Mouse (Mus musculus): ENCODE data around the gene Casp7. TPM values are rescaled to one million over a fixed set of nuclear protein-coding genes. Genes with fewer than 3 reads are reported as not detected.

Gene Casp7
- polyA plus RNA-seq, 1 experiment from 2014 or later, result 16.2 TPM

- Histone ChIP-seq H3K9me3 (no peaks in the 10 kb centered on the region), H3K4me3 (no peak overlapping the region), H3K27ac (no peak overlapping the region), H3K4me1 (peaks cover 22% of the 10 kb centered on the region), H3K36me3 (replicated peaks) (no peaks in the 10 kb centered on the region), H3K27me3 (ENCODE audit: poor library complexity, severe bottlenecking) (no peaks in the 10 kb centered on the region; the same call in 1 of the 2 replicates)
- no peak for DNase-seq (ENCODE audit: extremely low spot score, low spot score)
- 91% methylated on average over 6 of the region's 6 CpGs for WGBS
These were observed 92.7 kb downstream of the Casp7 start for GRCm38 (mm10) chr19:56489601-56490000.

Other genes starting within 250 kb of the Casp7 start
- not detected in 2 replicates for gene Habp2, start 110.0 kb upstream of the Casp7 start, polyA plus RNA-seq (2016; fragmentation: Nextera tagmentation; extraction: Ambion mirVana)
- gene Nrap, start 7.1 kb upstream of the Casp7 start, polyA plus RNA-seq (2016; fragmentation: Nextera tagmentation; extraction: Ambion mirVana), result 0.10 and 0.15 TPM in 2 replicates
- gene Plekhs1, start 64.5 kb downstream of the Casp7 start, polyA plus RNA-seq (2016; fragmentation: Nextera tagmentation; extraction: Ambion mirVana), result 0.11 and 0.15 TPM in 2 replicates
- 19.5 and 20.3 TPM in 2 replicates for gene Dclre1a, start 151.1 kb downstream of the Casp7 start, polyA plus RNA-seq (2016; fragmentation: Nextera tagmentation; extraction: Ambion mirVana)
- gene Nhlrc2, start 151.1 kb downstream of the Casp7 start, polyA plus RNA-seq (2016; fragmentation: Nextera tagmentation; extraction: Ambion mirVana), result 13.7 and 15.8 TPM in 2 replicates